Mouse (Mus musculus) bone marrow macrophage, adult 2 months (primary cell): ENCODE data around the gene Amotl1.

ENCODE experiments used
- CTCF ChIP-seq: IDR thresholded peaks from 2 replicates; pipeline ENCODE4 v1.5.1; 2012; ENCODE audit warnings: low read depth, mild to moderate bottlenecking, low read length, moderate library complexity
- POLR2A ChIP-seq: IDR thresholded peaks from 2 replicates; pipeline ENCODE4 v1.6.1; 2012; ENCODE audit warnings: mild to moderate bottlenecking, low read depth, low read length, borderline replicate concordance

- no peak for TF ChIP-seq POLR2A
- no peak for TF ChIP-seq CTCF
These were observed 30.5 kb downstream of the Amotl1 start for GRCm38 (mm10) chr9:14614205-14614930.
